Mouse (Mus musculus) thymus, adult 2 months (tissue): Measurements from ENCODE around the gene Gm28047.

Source experiments
- CTCF ChIP-seq: fragments of 200-500 bp; IDR thresholded peaks from 2 replicates; pipeline ENCODE4 v1.5.1; 2012; ENCODE audit warnings: mild to moderate bottlenecking, control low read depth, low read length, moderate library complexity, borderline replicate concordance; ENCODE audit not compliant: control insufficient read depth, poor library complexity, insufficient read depth; ENCODE audit errors: extremely low read depth
- POLR2A ChIP-seq: fragments of 200-500 bp; IDR thresholded peaks from 2 replicates; pipeline ENCODE4 v1.6.1; 2012; ENCODE audit warnings: mild to moderate bottlenecking, low read length, control low read depth, moderate library complexity; ENCODE audit not compliant: control insufficient read depth, poor library complexity, insufficient read depth; ENCODE audit errors: extremely low read depth

DNA sequence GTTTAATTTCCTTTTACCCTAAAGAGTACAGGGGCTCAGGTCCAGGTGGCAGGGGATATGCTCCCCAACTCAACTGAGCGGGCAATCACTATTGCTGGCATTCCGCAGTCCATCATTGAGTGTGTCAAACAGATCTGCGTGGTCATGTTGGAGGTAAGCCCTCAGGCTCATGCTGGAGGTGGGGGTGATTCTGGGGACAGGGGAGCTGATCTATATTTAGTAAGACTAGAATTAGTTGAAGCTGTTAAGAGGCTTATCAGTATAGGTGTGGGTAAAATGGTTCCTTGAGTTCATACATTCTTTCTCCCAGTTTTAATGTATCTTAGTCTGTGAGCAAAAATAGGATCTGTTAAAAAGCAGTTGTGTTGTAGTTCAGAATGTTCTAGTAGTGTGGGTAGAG, 141.7 kb downstream of the Gm28047 start:
- TF ChIP-seq CTCF, result no peak
- no peak for TF ChIP-seq POLR2A
